Mouse (Mus musculus) hindbrain, embryonic 16.5 days (tissue): ENCODE measurements around the gene Rgs9. TPM values are rescaled to one million over a fixed set of nuclear protein-coding genes. Genes with fewer than 3 reads are reported as not detected.
"Not testable (repeated sequence)": the region's sequence is repeated elsewhere in the genome, so short reads cannot be mapped to it uniquely, and the experiment has no call there.

Experiments used
- ATAC-seq: fragments of 200-750 bp; cut with Nextera tagmentation; 2 replicates; pipeline ENCODE4 v1.8.0; 2017; ENCODE audit warnings: moderate TSS enrichment, moderate library complexity
- H3K27ac ChIP-seq: fragments of 300-500 bp; sonication (generic); 2 replicates; pipeline ENCODE4 v1.5.1; 2014; ENCODE audit warnings: low read depth, mild to moderate bottlenecking, control low read depth, low read length, moderate library complexity
- H3K27me3 ChIP-seq: fragments of 300-500 bp; sonication (generic); replicated peaks from 2 replicates; pipeline ENCODE4 v1.6.1; 2014; ENCODE audit warnings: low read length; ENCODE audit not compliant: control insufficient read depth, insufficient read depth
- H3K36me3 ChIP-seq: fragments of 300-500 bp; sonication (generic); 2 replicates; pipeline ENCODE4 v1.6.1; 2014; ENCODE audit warnings: mild to moderate bottlenecking, low read length, moderate library complexity, mixed read lengths; ENCODE audit not compliant: control insufficient read depth, insufficient read depth
- H3K4me1 ChIP-seq: fragments of 300-500 bp; sonication (generic); 2 replicates; pipeline ENCODE4 v1.6.1; 2014; ENCODE audit warnings: low read depth, low read length; ENCODE audit not compliant: control insufficient read depth, insufficient read depth
- H3K4me2 ChIP-seq: fragments of 300-500 bp; sonication (generic); 2 replicates; pipeline ENCODE4 v1.6.1; 2014; ENCODE audit warnings: mild to moderate bottlenecking, low read length, control low read depth, moderate library complexity
- H3K4me3 ChIP-seq: fragments of 300-500 bp; sonication (generic); 2 replicates; pipeline ENCODE4 v1.5.1; 2014; ENCODE audit warnings: mild to moderate bottlenecking, low read length, control low read depth, moderate library complexity
- H3K9ac ChIP-seq: fragments of 300-500 bp; sonication (generic); 2 replicates; pipeline ENCODE4 v1.6.1; 2014; ENCODE audit warnings: low read depth, mild to moderate bottlenecking, control low read depth, low read length, moderate library complexity
- H3K9me3 ChIP-seq: fragments of 300-500 bp; sonication (generic); 2 replicates; pipeline ENCODE4 v1.6.1; 2014; ENCODE audit warnings: mild to moderate bottlenecking, low read length, moderate library complexity; ENCODE audit not compliant: control insufficient read depth
- WGBS: fragments of 180-500 bp; shearing (Covaris S2); extraction: QIAGEN DNeasy Blood & Tissue Kit; methylation state at CpG from one replicate; pipeline ENCODE4 v1.1.7; 2014; 5-methylcytosine and 5-hydroxymethylcytosine counted together
- polyA plus RNA-seq: library from polyadenylated mRNA; unstranded; fragments of >200 nt; fragmentation: Nextera tagmentation; extraction: Ambion mirVana; gene quantifications from 2 replicates; pipeline ENCODE4 v1.2.1, GENCODE M21; 2015

Gene Rgs9
- polyA plus RNA-seq = 14.5 and 15.6 TPM in 2 replicates

- no peaks in the 10 kb centered on the region for H3K27me3 ChIP-seq
- H3K9ac ChIP-seq = peak within 1 kb of the TSS; percentile 71
- peaks cover 14% of the 10 kb centered on the region for H3K4me1 ChIP-seq
- peak; percentile 98 for ATAC-seq
- no peaks in the 10 kb centered on the region for H3K9me3 ChIP-seq
- H3K4me3 ChIP-seq = peak within 1 kb of the TSS; percentile 59
- no peaks in the 10 kb centered on the region for H3K36me3 ChIP-seq
- WGBS = 3% methylated on average over 37 of the region's 37 CpGs
- peak within 1 kb of the TSS; percentile 65 for H3K27ac ChIP-seq
- H3K4me2 ChIP-seq = peak within 1 kb of the TSS; percentile 66
Measured at GRCm38 (mm10) chr11:109297710-109298375, at the start of gene Rgs9. TSS of gene Rgs9 (minus strand) at chr11:109298129.

DNA sequence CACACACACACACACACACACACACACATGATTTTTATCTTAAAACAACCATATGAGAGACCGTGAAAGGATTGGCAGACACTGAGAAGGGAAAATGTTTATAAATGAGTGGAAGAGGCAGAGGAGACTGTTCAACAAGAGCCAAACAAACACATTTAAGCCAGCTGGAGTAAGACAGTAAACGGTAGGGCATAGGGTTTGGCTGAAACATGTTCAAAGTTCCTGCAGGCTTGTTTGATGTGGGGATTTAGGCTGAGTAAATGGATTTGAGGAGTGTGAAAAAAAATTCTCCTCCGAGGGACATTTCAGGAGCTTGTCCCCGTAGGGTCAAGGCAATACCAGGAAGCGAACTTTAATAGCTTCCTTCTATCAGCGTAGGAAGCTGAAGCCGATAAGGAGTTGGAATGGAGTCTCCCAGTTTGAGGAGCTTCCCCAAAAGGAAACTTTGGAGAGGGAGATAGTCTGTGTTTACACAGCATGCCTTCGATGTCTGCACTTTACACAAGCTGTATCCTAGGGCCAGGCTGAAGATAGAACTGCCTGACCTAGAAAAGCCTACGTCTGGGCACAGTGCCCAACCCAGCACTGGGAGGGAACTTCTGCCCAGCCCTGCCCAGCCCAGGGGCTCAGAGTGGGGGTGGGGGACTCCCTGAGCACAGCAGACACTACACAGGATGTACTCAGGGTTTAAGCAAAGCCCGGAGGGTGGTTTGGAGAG lies 49.5 kb upstream of the Rgs9 start:
- Histone ChIP-seq H3K9me3 (no peaks in the 10 kb centered on the region), H3K36me3 (no peaks in the 10 kb centered on the region), H3K27ac (0 out of 2 replicates have a peak overlapping the region, but pooled peaks have one; percentile 19), H3K4me1 (peaks cover 5% of the 10 kb centered on the region; the same call in 1 of the 2 replicates), H3K27me3 (no peaks in the 10 kb centered on the region), H3K9ac (no peak overlapping the region), H3K4me3 (no peak overlapping the region), H3K4me2 (no peak overlapping the region)
- 61% methylated on average over 10 of the region's 10 CpGs for WGBS
- ATAC-seq = peak; percentile 91

- Histone ChIP-seq H3K4me2 (no peak overlapping the region), H3K4me3 (no peak overlapping the region), H3K9me3 (no peaks in the 10 kb centered on the region), H3K27ac (no peak overlapping the region), H3K36me3 (no peaks in the 10 kb centered on the region), H3K4me1 (peaks cover 5% of the 10 kb centered on the region; the same call in 1 of the 2 replicates), H3K27me3 (no peaks in the 10 kb centered on the region), H3K9ac (no peak overlapping the region)
- 32% methylated on average over 10 of the region's 10 CpGs for WGBS
- no peak for ATAC-seq
Measured at GRCm38 (mm10) chr11:109343991-109344599, 46.2 kb upstream of the Rgs9 start.

DNA sequence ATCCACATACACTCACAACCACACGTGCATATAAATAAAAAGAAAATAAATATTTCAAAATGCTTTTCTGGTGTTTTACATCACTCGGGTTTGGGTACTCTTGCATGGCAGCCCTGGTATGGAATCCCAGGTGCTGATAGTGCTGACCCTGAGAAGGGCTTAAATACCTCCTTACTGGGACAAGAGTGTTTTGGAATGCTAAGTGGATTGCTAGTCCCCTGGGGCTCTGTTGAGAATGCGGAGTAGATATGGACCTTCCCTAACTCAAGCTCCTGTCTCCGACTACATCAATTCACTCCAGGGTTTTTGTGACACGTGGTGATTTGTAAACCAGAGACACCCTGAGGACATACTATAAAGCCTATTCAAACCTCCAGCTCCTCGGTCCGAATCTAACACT lies 45.6 kb upstream of the Rgs9 start:
- Histone ChIP-seq H3K27ac (no peak overlapping the region), H3K4me1 (peaks cover 5% of the 10 kb centered on the region; the same call in 1 of the 2 replicates), H3K9me3 (no peaks in the 10 kb centered on the region), H3K4me2 (no peak overlapping the region), H3K9ac (no peak overlapping the region), H3K36me3 (no peaks in the 10 kb centered on the region), H3K27me3 (no peaks in the 10 kb centered on the region), H3K4me3 (no peak overlapping the region)
- WGBS = 30% methylated on average over 7 of the region's 7 CpGs
- no peak for ATAC-seq

DNA sequence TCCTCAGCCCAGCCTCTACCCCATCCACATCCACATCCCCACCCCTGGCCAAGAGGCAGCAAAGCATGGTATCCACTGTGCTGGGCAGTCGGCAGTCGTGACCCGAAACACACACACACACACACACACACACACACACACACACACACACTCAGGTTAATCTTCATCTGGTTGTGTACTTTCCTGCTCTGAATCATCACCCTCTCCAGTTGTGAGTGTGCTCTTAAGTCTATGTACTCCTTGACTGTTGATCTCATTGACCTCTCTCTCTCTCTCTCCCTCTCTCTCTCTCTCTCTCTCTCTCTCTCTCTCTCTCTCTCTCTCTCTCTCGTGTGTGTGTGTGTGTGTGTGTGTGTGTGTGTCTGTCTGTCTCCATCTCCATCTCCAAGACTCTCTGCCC lies 44.7 kb upstream of the Rgs9 start:
- H3K9ac ChIP-seq, H3K4me2 ChIP-seq, H3K9me3 ChIP-seq, H3K27me3 ChIP-seq, H3K4me1 ChIP-seq, ATAC-seq, H3K27ac ChIP-seq, H3K36me3 ChIP-seq, H3K4me3 ChIP-seq: not testable (repeated sequence)
- 88% methylated on average over 4 of the region's 4 CpGs for WGBS

- WGBS = 68% methylated on average over 5 of the region's 5 CpGs
- Histone ChIP-seq H3K4me3 (no peak overlapping the region), H3K36me3 (no peaks in the 10 kb centered on the region), H3K27me3 (no peaks in the 10 kb centered on the region), H3K4me2 (no peak overlapping the region), H3K4me1 (no peaks in the 10 kb centered on the region), H3K9ac (no peak overlapping the region), H3K9me3 (no peaks in the 10 kb centered on the region), H3K27ac (no peak overlapping the region)
- ATAC-seq = no peak
Measured at GRCm38 (mm10) chr11:109340541-109340940, 42.6 kb upstream of the Rgs9 start.

- H3K4me2 ChIP-seq = no peak overlapping the region
- H3K9me3 ChIP-seq = no peaks in the 10 kb centered on the region
- no peak overlapping the region for H3K9ac ChIP-seq
- no peaks in the 10 kb centered on the region for H3K4me1 ChIP-seq
- H3K4me3 ChIP-seq = no peak overlapping the region
- H3K36me3 ChIP-seq = no peaks in the 10 kb centered on the region
- H3K27me3 ChIP-seq = no peaks in the 10 kb centered on the region
- H3K27ac ChIP-seq = no peak overlapping the region
- WGBS = 96% methylated on average over 8 of the region's 8 CpGs
- ATAC-seq = no peak
Measured at GRCm38 (mm10) chr11:109339155-109339938, 41.4 kb upstream of the Rgs9 start.

GRCm38 (mm10) chr11:109335890-109336289 lies 38.0 kb upstream of the Rgs9 start:
- no peak overlapping the region for H3K4me3 ChIP-seq
- WGBS = 56% methylated on average over 6 of the region's 6 CpGs
- H3K9ac ChIP-seq = no peak overlapping the region
- no peak overlapping the region for H3K4me2 ChIP-seq
- H3K27me3 ChIP-seq = no peaks in the 10 kb centered on the region
- no peak for ATAC-seq
- H3K4me1 ChIP-seq = peaks cover 5% of the 10 kb centered on the region
- no peak overlapping the region for H3K27ac ChIP-seq
- no peaks in the 10 kb centered on the region for H3K9me3 ChIP-seq
- H3K36me3 ChIP-seq = no peaks in the 10 kb centered on the region
